Mouse (Mus musculus) left cerebral cortex, adult 2 months (tissue): Measurements from ENCODE around the gene Ffar2. TPM values are rescaled to one million over a fixed set of nuclear protein-coding genes. Genes with fewer than 3 reads are reported as not detected.
A peak's percentile ranks its signal among the peaks of the same experiment; 100 is the strongest.

Source experiments
- DNase-seq, 2 experiments: peaks; one replicate each; pipeline ENCODE4 v3.0.0; 2021 to 2022; ENCODE audit warnings: low spot score in 2 of 2, mixed read lengths in 1 of 2; ENCODE audit errors: extremely low spot score in 1 of 2
- H3K27ac ChIP-seq: fragments of 200-600 bp; 2 replicates; pipeline ENCODE4 v1.8.1; 2022
- H3K4me3 ChIP-seq: fragments of 200-600 bp; 2 replicates; pipeline ENCODE4 v1.8.1; 2022
- CTCF ChIP-seq: fragments of 200-600 bp; IDR thresholded peaks from 2 replicates; pipeline ENCODE4 v1.8.1; 2022; ENCODE audit warnings: antibody characterized with exemption, mild to moderate bottlenecking, moderate library complexity
- intact Hi-C: fragments of 180-260 bp; cut with DNase I; formaldehyde crosslinking; loops from one replicate; pipeline ENCODE4 v1.15.1; 2025
- long read RNA-seq, 2 experiments: library from polyadenylated mRNA; stranded (forward); transcript quantifications; one replicate each; pipeline ENCODE4 v2.0.0; 2021; ENCODE audit warnings: borderline mapping rate in 2 of 2
- total RNA-seq, 2 experiments: library from RNA; stranded (reverse); gene quantifications; 2 replicates each; pipeline ENCODE4 v1.2.3; 2021

Gene Ffar2
- not detected for total RNA-seq
- long read RNA-seq, experiment 1: 0 reads
- long read RNA-seq, experiment 2: 0 reads

GRCm38 (mm10) chr7:30823675-30824074, at the start of gene Ffar2:
TSS of gene Ffar2 (minus strand) at chr7:30823775.
- no peak for TF ChIP-seq CTCF
- no peak within 1 kb of the TSS for H3K4me3 ChIP-seq
- H3K27ac ChIP-seq: no peak within 1 kb of the TSS
- no peak for DNase-seq
- intact Hi-C loops: no loop called here

- peak; percentile 78 for TF ChIP-seq CTCF
- intact Hi-C loops: loop anchor here (2.0 to 5.0 kb wide), 4 partner anchors 32 to 224 kb away; partner anchors contain the start of gene Fxyd3
- H3K27ac ChIP-seq: no peak overlapping the region
Observed at GRCm38 (mm10) chr7:30873083-30873482, 49.5 kb upstream of the Ffar2 start.

GRCm38 (mm10) chr7:30863386-30863785, 39.8 kb upstream of the Ffar2 start:
- no peak overlapping the region for H3K27ac ChIP-seq
- intact Hi-C loops: loop anchor here (5.0 kb wide), 1 partner anchor 276 kb away; the partner anchor contains the start of gene Kmt2b
- no peak for DNase-seq
- no peak overlapping the region for H3K4me3 ChIP-seq
- TF ChIP-seq CTCF: no peak

More at GRCm38 (mm10) chr7:30873083-30873482, 49.5 kb upstream of the Ffar2 start:
- DNase-seq: peak; percentile 54 to 68
- H3K4me3 ChIP-seq: no peak overlapping the region

GRCm38 (mm10) chr7:30861464-30861863, 37.9 kb upstream of the Ffar2 start, which contains the start of gene Ffar1:
TSS of gene Ffar1 (minus strand) at chr7:30861564.
- no peak within 1 kb of the TSS for H3K4me3 ChIP-seq
- H3K27ac ChIP-seq: no peak within 1 kb of the TSS
- no peak for DNase-seq
- intact Hi-C loops: loop anchor here (2.0 to 5.0 kb wide), 2 partner anchors 133 to 274 kb away; partner anchors contain the start of genes Kmt2b and Tmem147
- TF ChIP-seq CTCF: no peak

GRCm38 (mm10) chr7:30859635-30860402, 36.2 kb upstream of the Ffar2 start:
- H3K27ac ChIP-seq: no peak overlapping the region
- intact Hi-C loops: loop anchor here (2.0 to 5.0 kb wide), 4 partner anchors 63 to 273 kb away; partner anchors contain the start of genes Kmt2b and Tmem147
- peak; percentile 69 for TF ChIP-seq CTCF
- DNase-seq: peak; percentile 43 to 60
- no peak overlapping the region for H3K4me3 ChIP-seq

GRCm38 (mm10) chr7:30859290-30859634, 35.7 kb upstream of the Ffar2 start:
- TF ChIP-seq CTCF: peak; percentile 84
- Histone ChIP-seq H3K4me3 (no peak overlapping the region), H3K27ac (no peak overlapping the region)
- peak; percentile 70 to 75 for DNase-seq
- intact Hi-C loops: loop anchor here (5.0 kb wide), 2 partner anchors 62 to 192 kb away; no protein-coding TSS in a partner anchor

- no peak overlapping the region for H3K27ac ChIP-seq
- no peak overlapping the region for H3K4me3 ChIP-seq
- no peak for TF ChIP-seq CTCF
- DNase-seq: no peak
- intact Hi-C loops: loop anchor here (5.0 kb wide), 2 partner anchors 60 to 190 kb away; no protein-coding TSS in a partner anchor
Observed at GRCm38 (mm10) chr7:30857746-30858145, 34.2 kb upstream of the Ffar2 start.

- no peak for TF ChIP-seq CTCF
- intact Hi-C loops: loop anchor here (5.0 kb wide), 2 partner anchors 59 to 189 kb away; no protein-coding TSS in a partner anchor
- no peak for DNase-seq
- Histone ChIP-seq H3K27ac (no peak within 1 kb of the TSS), H3K4me3 (no peak within 1 kb of the TSS)
Observed at GRCm38 (mm10) chr7:30856078-30856477, 32.5 kb upstream of the Ffar2 start, which contains the start of gene Ffar3. TSS of gene Ffar3 (minus strand) at chr7:30856178.

- intact Hi-C loops: no loop called here
- H3K4me3 ChIP-seq: no peak overlapping the region
- TF ChIP-seq CTCF: no peak
- no peak for DNase-seq
- H3K27ac ChIP-seq: no peak overlapping the region
Observed at GRCm38 (mm10) chr7:30851421-30851820, 27.8 kb upstream of the Ffar2 start.

GRCm38 (mm10) chr7:30847934-30848333, 24.4 kb upstream of the Ffar2 start:
- Histone ChIP-seq H3K27ac (no peak overlapping the region), H3K4me3 (no peak overlapping the region)
- no peak for TF ChIP-seq CTCF
- DNase-seq: no peak
- intact Hi-C loops: no loop called here

- intact Hi-C loops: no loop called here
Observed at GRCm38 (mm10) chr7:30847386-30847785, 23.8 kb upstream of the Ffar2 start.

GRCm38 (mm10) chr7:30846505-30847053, 23.0 kb upstream of the Ffar2 start:
- intact Hi-C loops: no loop called here
- Histone ChIP-seq H3K27ac (no peak overlapping the region), H3K4me3 (no peak overlapping the region)
- no peak for DNase-seq
- TF ChIP-seq CTCF: no peak

More at GRCm38 (mm10) chr7:30847386-30847785, 23.8 kb upstream of the Ffar2 start:
- no peak for DNase-seq
- Histone ChIP-seq H3K4me3 (no peak overlapping the region), H3K27ac (no peak overlapping the region)
- no peak for TF ChIP-seq CTCF
